Mouse (Mus musculus): ENCODE results near the gene Srrm1. TPM values are rescaled to one million over a fixed set of nuclear protein-coding genes. Genes with fewer than 3 reads are reported as not detected.
A peak's percentile ranks its signal among the peaks of the same experiment; 100 is the strongest.
"Not testable (repeated sequence)": the region's sequence is repeated elsewhere in the genome, so short reads cannot be mapped to it uniquely, and the experiment has no call there.

The Srrm1 gene
- polyA plus RNA-seq, 1 experiment from 2014 or later = 261 TPM

- WGBS = 85% methylated on average over 11 of the region's 11 CpGs
- H3K4me3 ChIP-seq = no peak overlapping the region
- H3K4me1 ChIP-seq = no peaks in the 10 kb centered on the region
- H3K27me3 ChIP-seq = no peaks in the 10 kb centered on the region
- no peak for ATAC-seq
- H3K4me2 ChIP-seq = no peak overlapping the region
- no peak overlapping the region for H3K27ac ChIP-seq
- no peaks in the 10 kb centered on the region for H3K36me3 ChIP-seq (ENCODE audit: poor library complexity, severe bottlenecking)
- H3K9me3 ChIP-seq (replicated peaks) = no peaks in the 10 kb centered on the region
- no peak overlapping the region for H3K9ac ChIP-seq
Observed at GRCm38 (mm10) chr4:135377241-135377640, 24.1 kb upstream of the Srrm1 start.

- H3K4me3 ChIP-seq = no peak overlapping the region
- H3K4me2 ChIP-seq = no peak overlapping the region
- no peak overlapping the region for H3K9ac ChIP-seq
- H3K4me1 ChIP-seq = no peaks in the 10 kb centered on the region
- H3K36me3 ChIP-seq (ENCODE audit: poor library complexity, severe bottlenecking) = no peaks in the 10 kb centered on the region
- H3K27ac ChIP-seq = no peak overlapping the region
- no peaks in the 10 kb centered on the region for H3K9me3 ChIP-seq (replicated peaks)
- WGBS = 70% methylated on average over 3 of the region's 3 CpGs
- no peaks in the 10 kb centered on the region for H3K27me3 ChIP-seq
- ATAC-seq = no peak
Observed at GRCm38 (mm10) chr4:135375444-135375843, 22.3 kb upstream of the Srrm1 start.

DNA sequence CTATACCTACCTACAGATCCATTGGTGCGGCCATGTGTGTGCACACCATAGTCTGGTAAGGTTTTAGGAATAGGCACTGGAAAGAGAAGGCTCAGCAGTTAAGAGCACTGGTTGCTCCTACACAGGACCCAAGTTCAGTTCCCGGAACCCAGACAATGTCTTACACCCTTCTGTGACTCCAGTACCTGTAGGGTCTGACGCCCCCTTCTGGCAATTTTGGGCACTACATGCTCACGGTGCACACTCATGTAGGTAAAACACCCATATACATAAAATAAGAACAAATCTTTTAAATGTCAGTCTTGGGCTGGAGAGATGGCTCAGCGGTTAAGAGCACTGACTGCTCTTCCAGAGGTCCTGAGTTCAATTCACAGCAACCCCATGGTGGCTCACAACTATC lies 20.2 kb upstream of the Srrm1 start:
- no peak for ATAC-seq
- H3K9ac ChIP-seq = no peak overlapping the region
- no peaks in the 10 kb centered on the region for H3K27me3 ChIP-seq
- WGBS = 83% methylated on average over 5 of the region's 5 CpGs
- H3K27ac ChIP-seq = no peak overlapping the region
- H3K4me2 ChIP-seq = no peak overlapping the region
- H3K9me3 ChIP-seq (replicated peaks) = no peaks in the 10 kb centered on the region
- no peaks in the 10 kb centered on the region for H3K4me1 ChIP-seq
- H3K36me3 ChIP-seq (ENCODE audit: poor library complexity, severe bottlenecking) = no peaks in the 10 kb centered on the region
- no peak overlapping the region for H3K4me3 ChIP-seq

- H3K4me3 ChIP-seq = no peak overlapping the region
- no peaks in the 10 kb centered on the region for H3K36me3 ChIP-seq (ENCODE audit: poor library complexity, severe bottlenecking)
- 73% methylated on average over 11 of the region's 11 CpGs for WGBS
- H3K9me3 ChIP-seq (replicated peaks) = no peaks in the 10 kb centered on the region
- no peak overlapping the region for H3K9ac ChIP-seq
- H3K4me1 ChIP-seq = no peaks in the 10 kb centered on the region
- no peak overlapping the region for H3K27ac ChIP-seq
- ATAC-seq = no peak
- H3K27me3 ChIP-seq = no peaks in the 10 kb centered on the region
- H3K4me2 ChIP-seq = no peak overlapping the region
Observed at GRCm38 (mm10) chr4:135370372-135370771, 17.3 kb upstream of the Srrm1 start.

- no peaks in the 10 kb centered on the region for H3K36me3 ChIP-seq (ENCODE audit: poor library complexity, severe bottlenecking)
- H3K27ac ChIP-seq = no peak overlapping the region
- no peak for ATAC-seq
- H3K9me3 ChIP-seq (replicated peaks) = no peaks in the 10 kb centered on the region
- peaks cover under 1% of the 10 kb centered on the region; the same call in 1 of the 2 replicates for H3K27me3 ChIP-seq
- H3K4me2 ChIP-seq = no peak overlapping the region
- 0 out of 2 replicates have a peak overlapping the region, but pooled peaks have one; percentile 18 for H3K9ac ChIP-seq
- 25% methylated on average over 6 of the region's 6 CpGs for WGBS
- no peak overlapping the region for H3K4me3 ChIP-seq
- no peaks in the 10 kb centered on the region for H3K4me1 ChIP-seq
Observed at GRCm38 (mm10) chr4:135362828-135363227, 9.7 kb upstream of the Srrm1 start.

DNA sequence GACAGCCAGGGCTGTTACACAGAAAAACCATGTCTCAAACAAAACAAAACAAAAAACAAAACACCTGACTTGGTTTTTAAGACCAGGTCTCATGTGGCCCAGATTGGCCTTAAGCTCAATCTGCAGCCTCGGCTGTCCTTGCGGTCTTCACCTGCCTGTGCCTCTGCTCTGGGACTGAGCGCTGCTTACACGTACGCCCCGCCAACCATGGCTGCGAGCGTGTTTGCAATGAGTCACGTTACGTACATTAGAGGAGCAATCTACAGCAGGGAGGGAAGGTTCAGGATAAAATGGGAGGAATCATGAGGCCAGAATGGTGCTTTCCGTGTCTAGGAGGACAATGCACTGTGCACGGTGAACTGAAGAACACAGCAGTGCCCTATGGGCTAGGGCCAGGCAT lies 8.6 kb upstream of the Srrm1 start:
- H3K4me3 ChIP-seq = no peak overlapping the region
- no peak overlapping the region for H3K4me2 ChIP-seq
- no peak overlapping the region for H3K27ac ChIP-seq
- H3K9ac ChIP-seq = no peak overlapping the region
- WGBS = 85% methylated on average over 12 of the region's 12 CpGs
- H3K4me1 ChIP-seq = no peaks in the 10 kb centered on the region
- no peaks in the 10 kb centered on the region for H3K36me3 ChIP-seq (ENCODE audit: poor library complexity, severe bottlenecking)
- no peak for ATAC-seq
- H3K27me3 ChIP-seq = peaks cover 4% of the 10 kb centered on the region
- no peaks in the 10 kb centered on the region for H3K9me3 ChIP-seq (replicated peaks)

- Histone ChIP-seq H3K9me3 (replicated peaks) (no peaks in the 10 kb centered on the region), H3K27ac (no peak overlapping the region), H3K4me2 (no peak overlapping the region), H3K4me3 (no peak overlapping the region), H3K27me3 (peaks cover 4% of the 10 kb centered on the region), H3K36me3 (ENCODE audit: poor library complexity, severe bottlenecking) (no peaks in the 10 kb centered on the region), H3K9ac (no peak overlapping the region), H3K4me1 (peaks cover 7% of the 10 kb centered on the region)
- 2% methylated on average over 6 of the region's 6 CpGs for WGBS
- ATAC-seq = no peak
Observed at GRCm38 (mm10) chr4:135358736-135359135, 5.6 kb upstream of the Srrm1 start.

DNA sequence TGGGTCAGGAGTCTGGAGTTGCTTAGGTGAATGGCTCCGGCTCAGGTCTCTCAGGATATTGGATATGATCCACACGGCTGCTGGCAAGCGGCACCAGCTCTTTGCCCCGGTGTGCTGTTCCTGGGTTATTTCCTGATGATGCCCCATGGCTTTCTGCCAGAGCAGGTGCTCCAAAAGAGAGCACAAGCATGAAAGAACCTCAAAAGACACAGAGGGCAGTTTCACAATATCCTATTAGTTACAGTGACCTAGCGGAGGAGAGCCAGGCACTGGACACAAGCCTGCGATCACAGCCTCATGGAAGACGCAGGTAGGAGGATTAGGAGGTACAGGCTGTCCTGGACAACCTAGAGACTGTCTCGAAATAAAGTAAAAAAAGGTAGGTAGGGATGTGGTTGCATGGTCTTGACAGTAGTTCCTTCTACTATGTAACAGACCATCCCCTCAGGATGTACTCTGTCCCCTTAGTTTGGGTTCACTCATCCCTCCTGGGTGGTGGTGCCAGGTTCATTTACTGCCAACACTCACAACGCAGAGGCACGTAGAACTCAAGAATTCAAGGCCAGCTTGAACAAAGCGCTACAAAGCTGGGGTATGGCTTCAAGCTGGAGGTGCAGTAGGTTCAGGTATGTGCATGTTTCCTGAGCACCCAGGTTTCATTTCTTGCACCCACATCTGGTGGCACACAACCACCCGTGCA lies 4.2 kb upstream of the Srrm1 start:
- no peak for ATAC-seq

GRCm38 (mm10) chr4:135355886-135356550 lies 2.9 kb upstream of the Srrm1 start:
- Histone ChIP-seq H3K4me2 (no peak overlapping the region), H3K4me3 (no peak overlapping the region), H3K4me1 (peaks cover 19% of the 10 kb centered on the region), H3K27me3 (peaks cover 4% of the 10 kb centered on the region), H3K9ac (no peak overlapping the region), H3K27ac (no peak overlapping the region), H3K36me3 (ENCODE audit: poor library complexity, severe bottlenecking) (no peaks in the 10 kb centered on the region), H3K9me3 (replicated peaks) (no peaks in the 10 kb centered on the region)
- 86% methylated on average over 9 of the region's 9 CpGs for WGBS
- no peak for ATAC-seq

More for the DNA sequence above, 4.2 kb upstream of the Srrm1 start:
- H3K4me2 ChIP-seq = no peak overlapping the region
- H3K4me3 ChIP-seq = no peak overlapping the region
- H3K27ac ChIP-seq = no peak overlapping the region
- no peaks in the 10 kb centered on the region for H3K36me3 ChIP-seq (ENCODE audit: poor library complexity, severe bottlenecking)
- H3K9me3 ChIP-seq (replicated peaks) = no peaks in the 10 kb centered on the region
- peaks cover 4% of the 10 kb centered on the region for H3K27me3 ChIP-seq
- WGBS = 82% methylated on average over 12 of the region's 12 CpGs
- H3K9ac ChIP-seq = no peak overlapping the region
- peaks cover 7% of the 10 kb centered on the region for H3K4me1 ChIP-seq

GRCm38 (mm10) chr4:135354751-135355150 lies 1.6 kb upstream of the Srrm1 start:
- H3K27ac ChIP-seq = peak overlapping the region; percentile 94; the same call in 1 of the 2 replicates
- H3K36me3 ChIP-seq (ENCODE audit: poor library complexity, severe bottlenecking); ATAC-seq; H3K4me2 ChIP-seq; H3K4me3 ChIP-seq; H3K27me3 ChIP-seq; H3K9ac ChIP-seq; H3K9me3 ChIP-seq (replicated peaks): not testable (repeated sequence)
- H3K4me1 ChIP-seq = peaks cover 19% of the 10 kb centered on the region

DNA sequence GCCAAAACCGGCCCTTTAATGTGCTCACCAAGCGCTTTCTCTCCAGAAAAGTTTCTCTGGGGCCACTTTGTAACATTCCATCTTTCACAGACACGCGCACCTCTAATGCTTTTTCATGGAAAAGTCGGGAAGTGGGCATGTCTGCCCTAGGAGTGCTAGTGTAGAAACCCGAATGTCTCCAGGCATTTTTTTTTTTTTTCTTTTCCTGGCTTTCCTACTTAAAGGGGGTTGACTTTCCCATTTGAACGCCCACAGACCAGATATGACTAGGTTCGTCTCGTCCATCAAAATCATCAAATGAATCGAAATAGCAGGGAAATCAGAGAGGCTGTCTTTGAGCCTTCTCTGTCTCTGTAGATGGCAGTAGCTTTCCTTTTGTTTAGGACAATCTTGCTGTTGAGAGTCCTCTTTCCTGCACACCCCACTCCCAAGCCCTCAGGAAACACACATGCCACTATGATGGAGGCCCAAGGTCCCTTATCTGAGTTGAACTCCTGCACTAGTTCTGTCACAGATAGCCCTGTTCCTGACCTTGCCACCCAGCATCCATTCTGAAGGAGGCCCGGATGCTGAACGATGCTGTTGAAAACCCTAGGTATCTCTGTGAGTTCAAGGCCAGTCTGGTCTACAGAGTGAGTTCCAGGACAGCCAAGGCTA lies 801 bp upstream of the Srrm1 start:
- Histone ChIP-seq H3K4me2 (peak overlapping the region; percentile 61), H3K9ac (peak overlapping the region; percentile 55), H3K27ac (peak overlapping the region; percentile 94), H3K4me1 (peaks cover 19% of the 10 kb centered on the region), H3K27me3 (peaks cover 4% of the 10 kb centered on the region), H3K4me3 (peak overlapping the region; percentile 98), H3K36me3 (ENCODE audit: poor library complexity, severe bottlenecking) (peaks cover 15% of the 10 kb centered on the region), H3K9me3 (replicated peaks) (no peaks in the 10 kb centered on the region)
- ATAC-seq = no peak
- 24% methylated on average over 12 of the region's 12 CpGs for WGBS

DNA sequence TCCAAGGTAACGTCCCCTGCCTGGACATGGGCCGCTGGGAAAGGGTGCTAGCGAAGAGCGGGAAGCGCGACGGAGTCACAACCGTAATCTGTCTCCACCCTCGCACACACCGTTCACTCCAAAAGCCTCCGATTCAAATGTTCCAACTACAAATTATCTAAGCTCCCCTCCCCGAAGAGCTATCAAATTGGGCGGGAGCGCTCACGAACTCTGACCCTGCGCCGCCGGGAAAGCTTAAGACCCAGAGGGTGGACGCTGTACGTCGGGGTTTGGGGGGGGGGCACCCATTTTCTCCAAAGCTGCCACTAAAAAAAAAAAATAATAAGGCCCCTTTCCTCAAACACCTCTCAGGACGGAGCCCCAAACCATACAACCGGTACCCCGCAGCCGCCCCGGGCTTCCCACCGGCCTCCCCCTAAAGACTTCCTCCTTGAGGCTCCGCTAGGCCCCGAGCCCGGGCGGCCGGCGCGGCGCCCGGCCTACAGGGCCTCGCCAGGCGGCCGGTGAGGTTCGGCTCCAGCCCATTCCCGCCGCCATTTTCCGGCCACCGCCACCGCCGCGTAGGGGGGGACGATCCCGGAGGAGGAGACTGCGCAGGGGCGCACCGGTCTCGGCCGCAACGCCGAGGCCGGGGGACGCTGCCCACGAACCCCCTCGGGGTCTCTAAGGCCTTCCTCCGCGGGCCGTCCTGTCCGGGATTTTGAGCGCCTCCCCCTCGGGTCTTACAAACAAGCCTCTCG lies 625 bp downstream of the Srrm1 start:
- Histone ChIP-seq H3K4me3 (peak overlapping the region; percentile 98), H3K9me3 (replicated peaks) (no peaks in the 10 kb centered on the region), H3K4me1 (peaks cover 19% of the 10 kb centered on the region), H3K36me3 (ENCODE audit: poor library complexity, severe bottlenecking) (peaks cover 21% of the 10 kb centered on the region), H3K27ac (peak overlapping the region; percentile 80), H3K9ac (peak overlapping the region; percentile 99), H3K27me3 (peaks cover under 1% of the 10 kb centered on the region), H3K4me2 (peak overlapping the region; percentile 94)
- WGBS = under 1% methylated on average over 62 of the region's 67 CpGs
- peak; percentile 61 for ATAC-seq

Measured in forebrain, embryonic 13.5 days (tissue).